Mouse (Mus musculus): ENCODE results near the gene Dlgap5. TPM values are rescaled to one million over a fixed set of nuclear protein-coding genes. Genes with fewer than 3 reads are reported as not detected.

The Dlgap5 gene
- polyA plus RNA-seq, 1 experiment from 2014 or later, result 36.8 TPM

GRCm38 (mm10) chr14:47341811-47342291 lies 76.4 kb downstream of the Dlgap5 start:
- 0 out of 2 replicates have a peak, but pooled peaks cover 5% of the 10 kb centered on the region for H3K4me1 ChIP-seq
- H3K36me3 ChIP-seq, result no peaks in the 10 kb centered on the region
- ATAC-seq (ENCODE audit: insufficient number of reproducible peaks, low FRiP score, low TSS enrichment, low read depth), result peak; percentile 86
- no peaks in the 10 kb centered on the region for H3K9me3 ChIP-seq
- H3K27ac ChIP-seq, result peak overlapping the region; percentile 74
- no peak overlapping the region for H3K4me2 ChIP-seq
- WGBS, result 74% methylated on average over 4 of the region's 4 CpGs
- H3K4me3 ChIP-seq, result no peak overlapping the region
- H3K9ac ChIP-seq, result no peak overlapping the region
- no peaks in the 10 kb centered on the region for H3K27me3 ChIP-seq

GRCm38 (mm10) chr14:47340231-47340925 lies 77.8 kb downstream of the Dlgap5 start:
- no peaks in the 10 kb centered on the region for H3K36me3 ChIP-seq
- 79% methylated on average over 10 of the region's 10 CpGs for WGBS
- H3K4me2 ChIP-seq, result no peak overlapping the region
- no peaks in the 10 kb centered on the region for H3K9me3 ChIP-seq
- peak overlapping the region; percentile 33 for H3K27ac ChIP-seq
- H3K9ac ChIP-seq, result no peak overlapping the region
- no peaks in the 10 kb centered on the region for H3K27me3 ChIP-seq
- no peak for ATAC-seq (ENCODE audit: insufficient number of reproducible peaks, low FRiP score, low TSS enrichment, low read depth)
- H3K4me3 ChIP-seq, result no peak overlapping the region
- 0 out of 2 replicates have a peak, but pooled peaks cover 5% of the 10 kb centered on the region for H3K4me1 ChIP-seq

Other genes starting within 250 kb of the Dlgap5 start
- 1.7 and 1.9 TPM in 2 replicates for gene Gch1, start 229.0 kb downstream of the Dlgap5 start, polyA plus RNA-seq (2015; fragmentation: Nextera tagmentation; extraction: Ambion mirVana)
- gene Wdhd1, start 141.6 kb downstream of the Dlgap5 start, polyA plus RNA-seq (2015; fragmentation: Nextera tagmentation; extraction: Ambion mirVana), result 22.7 and 24.3 TPM in 2 replicates
- gene Socs4, start 141.5 kb downstream of the Dlgap5 start, polyA plus RNA-seq (2015; fragmentation: Nextera tagmentation; extraction: Ambion mirVana), result 3.1 and 4.4 TPM in 2 replicates
- 59.9 and 60.4 TPM in 2 replicates for gene Mapk1ip1l, start 120.1 kb downstream of the Dlgap5 start, polyA plus RNA-seq (2015; fragmentation: Nextera tagmentation; extraction: Ambion mirVana)
- gene Lgals3, start 50.7 kb downstream of the Dlgap5 start, polyA plus RNA-seq (2015; fragmentation: Nextera tagmentation; extraction: Ambion mirVana), result 277 and 298 TPM in 2 replicates
- 22.1 and 24.2 TPM in 2 replicates for gene Fbxo34, start 32.0 kb upstream of the Dlgap5 start, polyA plus RNA-seq (2015; fragmentation: Nextera tagmentation; extraction: Ambion mirVana)
- gene Atg14, start 152.2 kb upstream of the Dlgap5 start, polyA plus RNA-seq (2015; fragmentation: Nextera tagmentation; extraction: Ambion mirVana), result 17.3 and 17.4 TPM in 2 replicates
- 55.5 and 56.8 TPM in 2 replicates for gene Ktn1, start 230.0 kb upstream of the Dlgap5 start, polyA plus RNA-seq (2015; fragmentation: Nextera tagmentation; extraction: Ambion mirVana)

All from limb, embryonic 15.5 days (tissue).